Mouse (Mus musculus) ES-Bruce4 (cell line): ENCODE measurements around the gene Ctsa. TPM values are rescaled to one million over a fixed set of nuclear protein-coding genes. Genes with fewer than 3 reads are reported as not detected.
"Not testable (repeated sequence)": the region's sequence is repeated elsewhere in the genome, so short reads cannot be mapped to it uniquely, and the experiment has no call there.

ENCODE experiments used
- H3K27ac ChIP-seq: 2 replicates; pipeline ENCODE4 v1.5.1; 2012; ENCODE audit warnings: low read length, inconsistent platforms; ENCODE audit not compliant: insufficient read depth
- H3K27me3 ChIP-seq: 2 replicates; pipeline ENCODE4 v1.6.1; 2012; ENCODE audit warnings: mild to moderate bottlenecking, low read length, inconsistent platforms; ENCODE audit not compliant: control insufficient read depth, poor library complexity, insufficient read depth, severe bottlenecking
- H3K36me3 ChIP-seq: 2 replicates; pipeline ENCODE4 v1.6.1; 2012; ENCODE audit warnings: inconsistent platforms, mild to moderate bottlenecking, low read length, moderate library complexity; ENCODE audit not compliant: control insufficient read depth, poor library complexity, insufficient read depth, severe bottlenecking
- H3K4me1 ChIP-seq: one replicate; pipeline ENCODE4 v1.8.1; 2011; ENCODE audit warnings: low read length; ENCODE audit not compliant: control insufficient read depth, insufficient read depth
- H3K4me3 ChIP-seq: 2 replicates; pipeline ENCODE4 v1.5.1; 2011; ENCODE audit warnings: low read depth, mild to moderate bottlenecking, low read length
- H3K9ac ChIP-seq: 2 replicates; pipeline ENCODE4 v1.6.1; 2012; ENCODE audit warnings: low read depth, mild to moderate bottlenecking, inconsistent platforms; ENCODE audit not compliant: poor library complexity, severe bottlenecking
- H3K9me3 ChIP-seq: replicated peaks from 2 replicates; pipeline ENCODE4 v1.6.1; 2012; ENCODE audit warnings: mild to moderate bottlenecking, low read length, inconsistent platforms; ENCODE audit not compliant: control insufficient read depth, poor library complexity, insufficient read depth, severe bottlenecking
- CTCF ChIP-seq: IDR thresholded peaks from one replicate; pipeline ENCODE4 v1.8.1; 2011; ENCODE audit warnings: low read depth, low read length
- EP300 ChIP-seq: IDR thresholded peaks from 2 replicates; pipeline ENCODE4 v1.6.1; 2011; ENCODE audit warnings: low read depth, low read length; ENCODE audit not compliant: insufficient read depth
- POLR2A ChIP-seq: IDR thresholded peaks from one replicate; pipeline ENCODE4 v1.8.1; 2011; ENCODE audit warnings: low read length; ENCODE audit not compliant: insufficient read depth
- polyA plus RNA-seq: library from polyadenylated mRNA; stranded (reverse); fragments of >200 nt; gene quantifications from 2 replicates; pipeline ENCODE4 v1.2.4, GENCODE M21; 2011; ENCODE audit warnings: low read depth; ENCODE audit not compliant: missing spikeins, insufficient read depth, insufficient read length

The Ctsa gene
- polyA plus RNA-seq, 1 experiment = 75.3 TPM

GRCm38 (mm10) chr2:164793236-164793635 lies 39.4 kb upstream of the Ctsa start:
- Histone ChIP-seq H3K27me3 (no peaks in the 10 kb centered on the region), H3K9me3 (no peaks in the 10 kb centered on the region), H3K4me1 (peaks cover 12% of the 10 kb centered on the region), H3K9ac (no peak overlapping the region), H3K36me3 (peaks cover 12% of the 10 kb centered on the region), H3K4me3 (no peak overlapping the region), H3K27ac (peak overlapping the region; percentile 10; the same call in 1 of the 2 replicates)
- no peak for TF ChIP-seq POLR2A
- TF ChIP-seq EP300 = no peak
- peak; percentile 55 for TF ChIP-seq CTCF

- TF ChIP-seq CTCF = no peak
- no peak for TF ChIP-seq EP300
- no peak for TF ChIP-seq POLR2A
- Histone ChIP-seq H3K9me3 (no peaks in the 10 kb centered on the region), H3K36me3 (peaks cover 13% of the 10 kb centered on the region)
These were observed 38.9 kb upstream of the Ctsa start for GRCm38 (mm10) chr2:164793772-164794171.

GRCm38 (mm10) chr2:164794293-164794692 lies 38.4 kb upstream of the Ctsa start:
- no peak overlapping the region for H3K27ac ChIP-seq
- no peak overlapping the region for H3K9ac ChIP-seq
- peaks cover 13% of the 10 kb centered on the region for H3K36me3 ChIP-seq
- no peak overlapping the region for H3K4me3 ChIP-seq
- H3K9me3 ChIP-seq = no peaks in the 10 kb centered on the region
- TF ChIP-seq POLR2A (no peak), CTCF (peak; percentile 93), EP300 (0 out of 2 replicates have a peak, but pooled peaks have one; percentile 17)
- H3K27me3 ChIP-seq = no peaks in the 10 kb centered on the region
- peaks cover 3% of the 10 kb centered on the region for H3K4me1 ChIP-seq

More at GRCm38 (mm10) chr2:164793772-164794171, 38.9 kb upstream of the Ctsa start:
- Histone ChIP-seq H3K27me3 (no peaks in the 10 kb centered on the region), H3K4me1 (peaks cover 7% of the 10 kb centered on the region), H3K4me3 (no peak overlapping the region), H3K27ac (peak overlapping the region; percentile 10; the same call in 1 of the 2 replicates), H3K9ac (no peak overlapping the region)

GRCm38 (mm10) chr2:164795868-164796267 lies 36.8 kb upstream of the Ctsa start:
- H3K9ac ChIP-seq = no peak overlapping the region
- H3K27me3 ChIP-seq = no peaks in the 10 kb centered on the region
- H3K9me3 ChIP-seq = no peaks in the 10 kb centered on the region
- no peak overlapping the region for H3K27ac ChIP-seq
- H3K4me1 ChIP-seq = no peaks in the 10 kb centered on the region
- no peak overlapping the region for H3K4me3 ChIP-seq
- TF ChIP-seq POLR2A (no peak), CTCF (no peak), EP300 (no peak)
- peaks cover 13% of the 10 kb centered on the region for H3K36me3 ChIP-seq

- H3K36me3 ChIP-seq = peaks cover 13% of the 10 kb centered on the region
- not testable (repeated sequence) for H3K4me1 ChIP-seq, H3K9me3 ChIP-seq, H3K27ac ChIP-seq, H3K27me3 ChIP-seq, H3K9ac ChIP-seq, H3K4me3 ChIP-seq
These were observed 34.1 kb upstream of the Ctsa start for GRCm38 (mm10) chr2:164798554-164798953.

GRCm38 (mm10) chr2:164800252-164801004 lies 32.2 kb upstream of the Ctsa start:
- Histone ChIP-seq H3K9ac (no peak overlapping the region), H3K27ac (no peak overlapping the region), H3K27me3 (no peaks in the 10 kb centered on the region), H3K9me3 (no peaks in the 10 kb centered on the region), H3K4me1 (peaks cover 2% of the 10 kb centered on the region), H3K36me3 (peaks cover 13% of the 10 kb centered on the region), H3K4me3 (no peak overlapping the region)
- no peak for TF ChIP-seq POLR2A
- TF ChIP-seq EP300 = no peak
- no peak for TF ChIP-seq CTCF
